Mouse (Mus musculus) forebrain, embryonic 16.5 days (tissue): Measurements from ENCODE around the gene Impdh1. TPM values are rescaled to one million over a fixed set of nuclear protein-coding genes. Genes with fewer than 3 reads are reported as not detected.

Experiments used
- ATAC-seq: fragments of 200-750 bp; cut with Nextera tagmentation; 2 replicates; pipeline ENCODE4 v1.8.0; 2017; ENCODE audit warnings: mild to moderate bottlenecking, moderate library complexity
- H3K27ac ChIP-seq: fragments of 300-500 bp; sonication (generic); 2 replicates; pipeline ENCODE4 v1.5.1; 2014; ENCODE audit warnings: low read length, control low read depth
- H3K27me3 ChIP-seq: fragments of 300-500 bp; sonication (generic); replicated peaks from 2 replicates; pipeline ENCODE4 v1.6.1; 2014; ENCODE audit warnings: low read length; ENCODE audit not compliant: control insufficient read depth, insufficient read depth
- H3K36me3 ChIP-seq: fragments of 300-500 bp; sonication (generic); 2 replicates; pipeline ENCODE4 v1.6.1; 2014; ENCODE audit not compliant: control insufficient read depth, insufficient read depth
- H3K4me1 ChIP-seq: fragments of 300-500 bp; sonication (generic); replicated peaks from 2 replicates; pipeline ENCODE4 v1.6.1; 2014; ENCODE audit warnings: low read length; ENCODE audit not compliant: control insufficient read depth, insufficient read depth
- H3K4me2 ChIP-seq: fragments of 300-500 bp; sonication (generic); 2 replicates; pipeline ENCODE4 v1.6.1; 2014; ENCODE audit warnings: mild to moderate bottlenecking, low read length, control low read depth
- H3K4me3 ChIP-seq: fragments of 300-500 bp; sonication (generic); replicated peaks from 2 replicates; pipeline ENCODE4 v1.5.1; 2014; ENCODE audit warnings: mild to moderate bottlenecking, low read length, control low read depth
- H3K9ac ChIP-seq: fragments of 300-500 bp; sonication (generic); replicated peaks from 2 replicates; pipeline ENCODE4 v1.6.1; 2014; ENCODE audit warnings: low read depth, low read length, control low read depth
- H3K9me3 ChIP-seq: fragments of 300-500 bp; sonication (generic); 2 replicates; pipeline ENCODE4 v1.6.1; 2016; ENCODE audit warnings: low read length; ENCODE audit not compliant: control insufficient read depth
- WGBS: fragments of 180-500 bp; shearing (Covaris S2); extraction: QIAGEN DNeasy Blood & Tissue Kit; methylation state at CpG from one replicate; pipeline ENCODE4 v1.1.7; 2014; 5-methylcytosine and 5-hydroxymethylcytosine counted together
- polyA plus RNA-seq: library from polyadenylated mRNA; unstranded; fragments of >200 nt; fragmentation: Nextera tagmentation; extraction: Ambion mirVana; gene quantifications from 2 replicates; pipeline ENCODE4 v1.2.1, GENCODE M21; 2015

Impdh1 gene
- polyA plus RNA-seq, 1 experiment from 2014 or later, result 74.5 TPM

- Histone ChIP-seq H3K27ac (no peak overlapping the region), H3K4me1 (peaks cover 41% of the 10 kb centered on the region), H3K4me2 (peak overlapping the region; percentile 94), H3K9me3 (no peaks in the 10 kb centered on the region), H3K27me3 (peaks cover 10% of the 10 kb centered on the region), H3K36me3 (no peaks in the 10 kb centered on the region), H3K4me3 (peak overlapping the region; percentile 71), H3K9ac (peak overlapping the region; percentile 72; the same call in 1 of the 2 replicates)
- 14% methylated on average over 9 of the region's 9 CpGs for WGBS
- ATAC-seq, result no peak
These were observed 983 bp downstream of the Impdh1 start for GRCm38 (mm10) chr6:29215181-29215580.

GRCm38 (mm10) chr6:29214776-29215175, 1.4 kb downstream of the Impdh1 start:
- H3K4me1 ChIP-seq, result peaks cover 45% of the 10 kb centered on the region
- ATAC-seq, result no peak
- H3K27me3 ChIP-seq, result peaks cover 10% of the 10 kb centered on the region
- H3K36me3 ChIP-seq, result no peaks in the 10 kb centered on the region
- 36% methylated on average over 5 of the region's 5 CpGs for WGBS
- H3K9ac ChIP-seq, result no peak overlapping the region
- no peak overlapping the region for H3K4me2 ChIP-seq
- H3K9me3 ChIP-seq, result no peaks in the 10 kb centered on the region
- no peak overlapping the region for H3K27ac ChIP-seq
- no peak overlapping the region for H3K4me3 ChIP-seq

- Histone ChIP-seq H3K4me3 (no peak overlapping the region), H3K36me3 (no peaks in the 10 kb centered on the region), H3K9ac (no peak overlapping the region), H3K4me2 (no peak overlapping the region), H3K4me1 (peaks cover 50% of the 10 kb centered on the region), H3K27ac (no peak overlapping the region), H3K27me3 (peaks cover 10% of the 10 kb centered on the region), H3K9me3 (no peaks in the 10 kb centered on the region)
- ATAC-seq, result no peak
- WGBS, result 25% methylated on average over 1 of the region's 1 CpGs
These were observed 1.9 kb downstream of the Impdh1 start for GRCm38 (mm10) chr6:29214245-29214644.

GRCm38 (mm10) chr6:29213436-29213835, 2.7 kb downstream of the Impdh1 start:
- Histone ChIP-seq H3K27me3 (peaks cover 10% of the 10 kb centered on the region), H3K9me3 (no peaks in the 10 kb centered on the region), H3K4me3 (no peak overlapping the region), H3K9ac (no peak overlapping the region), H3K4me2 (no peak overlapping the region), H3K4me1 (peaks cover 54% of the 10 kb centered on the region), H3K36me3 (no peaks in the 10 kb centered on the region), H3K27ac (no peak overlapping the region)
- WGBS, result 72% methylated on average over 5 of the region's 5 CpGs
- no peak for ATAC-seq

- peak overlapping the region; percentile 93 for H3K4me2 ChIP-seq
- H3K4me1 ChIP-seq, result peaks cover 54% of the 10 kb centered on the region
- H3K9me3 ChIP-seq, result no peaks in the 10 kb centered on the region
- H3K4me3 ChIP-seq, result peak overlapping the region; percentile 81
- H3K9ac ChIP-seq, result peak overlapping the region; percentile 87
- peaks cover 10% of the 10 kb centered on the region for H3K27me3 ChIP-seq
- under 1% methylated on average over 54 of the region's 66 CpGs for WGBS
- H3K27ac ChIP-seq, result peak overlapping the region; percentile 81
- H3K36me3 ChIP-seq, result no peaks in the 10 kb centered on the region
- peak; percentile 81 for ATAC-seq
These were observed 4.2 kb downstream of the Impdh1 start for GRCm38 (mm10) chr6:29211806-29212492.

GRCm38 (mm10) chr6:29211146-29211545, 5.0 kb downstream of the Impdh1 start:
- WGBS, result 35% methylated on average over 7 of the region's 7 CpGs

GRCm38 (mm10) chr6:29210231-29210936, 5.8 kb downstream of the Impdh1 start:
- WGBS, result 83% methylated on average over 9 of the region's 9 CpGs
- Histone ChIP-seq H3K9me3 (no peaks in the 10 kb centered on the region), H3K9ac (no peak overlapping the region), H3K4me2 (peak overlapping the region; percentile 93), H3K27me3 (peaks cover 10% of the 10 kb centered on the region), H3K4me1 (peaks cover 43% of the 10 kb centered on the region), H3K36me3 (no peaks in the 10 kb centered on the region), H3K27ac (no peak overlapping the region), H3K4me3 (no peak overlapping the region)
- no peak for ATAC-seq

More at GRCm38 (mm10) chr6:29211146-29211545, 5.0 kb downstream of the Impdh1 start:
- ATAC-seq, result no peak
- Histone ChIP-seq H3K27me3 (peaks cover 10% of the 10 kb centered on the region), H3K4me3 (peak overlapping the region; percentile 81), H3K36me3 (no peaks in the 10 kb centered on the region), H3K9me3 (no peaks in the 10 kb centered on the region), H3K4me2 (peak overlapping the region; percentile 93), H3K9ac (peak overlapping the region; percentile 87), H3K4me1 (peaks cover 50% of the 10 kb centered on the region), H3K27ac (no peak overlapping the region)

GRCm38 (mm10) chr6:29208178-29208577, 8.0 kb downstream of the Impdh1 start:
- WGBS, result 84% methylated on average over 5 of the region's 5 CpGs
- H3K9ac ChIP-seq, result no peak overlapping the region
- H3K36me3 ChIP-seq, result no peaks in the 10 kb centered on the region
- ATAC-seq, result no peak
- peaks cover 31% of the 10 kb centered on the region for H3K4me1 ChIP-seq
- no peaks in the 10 kb centered on the region for H3K27me3 ChIP-seq
- H3K4me3 ChIP-seq, result no peak overlapping the region
- no peaks in the 10 kb centered on the region for H3K9me3 ChIP-seq
- no peak overlapping the region for H3K27ac ChIP-seq
- no peak overlapping the region for H3K4me2 ChIP-seq

- no peaks in the 10 kb centered on the region; the same call in 1 of the 2 replicates for H3K36me3 ChIP-seq
- no peak overlapping the region for H3K9ac ChIP-seq
- no peaks in the 10 kb centered on the region for H3K9me3 ChIP-seq
- WGBS, result 91% methylated on average over 5 of the region's 5 CpGs
- peaks cover 26% of the 10 kb centered on the region for H3K4me1 ChIP-seq
- H3K4me2 ChIP-seq, result no peak overlapping the region
- H3K27me3 ChIP-seq, result no peaks in the 10 kb centered on the region
- no peak overlapping the region for H3K27ac ChIP-seq
- H3K4me3 ChIP-seq, result no peak overlapping the region
- no peak for ATAC-seq
These were observed 9.1 kb downstream of the Impdh1 start for GRCm38 (mm10) chr6:29207017-29207416.
